Mouse (Mus musculus) limb, embryonic 15.5 days (tissue): ENCODE results near the gene Atf3. TPM values are rescaled to one million over a fixed set of nuclear protein-coding genes. Genes with fewer than 3 reads are reported as not detected.

ENCODE experiments used
- ATAC-seq: fragments of 200-750 bp; cut with Nextera tagmentation; 2 replicates; pipeline ENCODE4 v1.8.0; 2017; ENCODE audit warnings: low read depth, moderate TSS enrichment; ENCODE audit not compliant: insufficient number of reproducible peaks, low FRiP score, low TSS enrichment
- H3K27ac ChIP-seq: fragments of 300-500 bp; sonication (generic); 2 replicates; pipeline ENCODE4 v1.5.1; 2015; ENCODE audit warnings: moderate library complexity, mild to moderate bottlenecking, inconsistent platforms
- H3K27me3 ChIP-seq: fragments of 300-500 bp; sonication (generic); 2 replicates; pipeline ENCODE4 v1.6.1; 2015; ENCODE audit warnings: inconsistent platforms
- H3K36me3 ChIP-seq: fragments of 300-500 bp; sonication (generic); 2 replicates; pipeline ENCODE4 v1.6.1; 2015; ENCODE audit warnings: inconsistent platforms
- H3K4me1 ChIP-seq: fragments of 300-500 bp; sonication (generic); 2 replicates; pipeline ENCODE4 v1.6.1; 2015; ENCODE audit warnings: inconsistent platforms
- H3K4me2 ChIP-seq: fragments of 300-500 bp; sonication (generic); 2 replicates; pipeline ENCODE4 v1.6.1; 2015; ENCODE audit warnings: mild to moderate bottlenecking, inconsistent platforms
- H3K4me3 ChIP-seq: fragments of 300-500 bp; sonication (generic); 2 replicates; pipeline ENCODE4 v1.5.1; 2015; ENCODE audit warnings: mild to moderate bottlenecking, inconsistent platforms
- H3K9ac ChIP-seq: fragments of 300-500 bp; sonication (generic); 2 replicates; pipeline ENCODE4 v1.6.1; 2015; ENCODE audit warnings: inconsistent platforms
- H3K9me3 ChIP-seq: fragments of 300-500 bp; sonication (generic); 2 replicates; pipeline ENCODE4 v1.6.1; 2016; ENCODE audit warnings: inconsistent platforms
- WGBS: fragments of 180-500 bp; shearing (Covaris S2); methylation state at CpG from one replicate; pipeline ENCODE4 v1.1.7; 2015; 5-methylcytosine and 5-hydroxymethylcytosine counted together
- polyA plus RNA-seq: library from polyadenylated mRNA; unstranded; fragments of >200 nt; fragmentation: Nextera tagmentation; extraction: Ambion mirVana; gene quantifications from 2 replicates; pipeline ENCODE4 v1.2.1, GENCODE M21; 2015

The Atf3 gene
- polyA plus RNA-seq, 1 experiment from 2014 or later = 8.2 TPM

- no peaks in the 10 kb centered on the region for H3K27me3 ChIP-seq
- H3K9me3 ChIP-seq = no peaks in the 10 kb centered on the region
- H3K27ac ChIP-seq = no peak overlapping the region
- no peak overlapping the region for H3K4me3 ChIP-seq
- peaks cover 4% of the 10 kb centered on the region for H3K4me1 ChIP-seq
- H3K9ac ChIP-seq = no peak overlapping the region
- 71% methylated on average over 1 of the region's 1 CpGs for WGBS
- ATAC-seq = no peak
- no peaks in the 10 kb centered on the region for H3K36me3 ChIP-seq
- no peak overlapping the region for H3K4me2 ChIP-seq
These were observed 35.8 kb upstream of the Atf3 start for GRCm38 (mm10) chr1:191253636-191254035.

- Histone ChIP-seq H3K4me3 (no peak overlapping the region), H3K36me3 (peaks cover 8% of the 10 kb centered on the region; the same call in 1 of the 2 replicates), H3K4me1 (no peaks in the 10 kb centered on the region), H3K4me2 (no peak overlapping the region), H3K27ac (no peak overlapping the region), H3K9me3 (no peaks in the 10 kb centered on the region), H3K9ac (no peak overlapping the region), H3K27me3 (no peaks in the 10 kb centered on the region)
- ATAC-seq = no peak
- 80% methylated on average over 3 of the region's 3 CpGs for WGBS
These were observed 32.1 kb upstream of the Atf3 start for GRCm38 (mm10) chr1:191249975-191250374.

- H3K4me3 ChIP-seq = no peak overlapping the region
- H3K36me3 ChIP-seq = peaks cover 8% of the 10 kb centered on the region; the same call in 1 of the 2 replicates
- no peak overlapping the region for H3K27ac ChIP-seq
- 50% methylated on average over 1 of the region's 1 CpGs for WGBS
- no peaks in the 10 kb centered on the region for H3K27me3 ChIP-seq
- no peaks in the 10 kb centered on the region for H3K9me3 ChIP-seq
- no peak for ATAC-seq
- no peaks in the 10 kb centered on the region for H3K4me1 ChIP-seq
- H3K9ac ChIP-seq = no peak overlapping the region
- no peak overlapping the region for H3K4me2 ChIP-seq
These were observed 30.6 kb upstream of the Atf3 start for GRCm38 (mm10) chr1:191248423-191248822.

- no peak for ATAC-seq
- no peak overlapping the region for H3K9ac ChIP-seq
- no peaks in the 10 kb centered on the region for H3K27me3 ChIP-seq
- H3K27ac ChIP-seq = no peak overlapping the region
- WGBS = 94% methylated on average over 1 of the region's 1 CpGs
- H3K4me3 ChIP-seq = no peak overlapping the region
- no peak overlapping the region for H3K4me2 ChIP-seq
- H3K36me3 ChIP-seq = peaks cover 8% of the 10 kb centered on the region; the same call in 1 of the 2 replicates
- no peaks in the 10 kb centered on the region for H3K4me1 ChIP-seq
- H3K9me3 ChIP-seq = no peaks in the 10 kb centered on the region
These were observed 29.7 kb upstream of the Atf3 start for GRCm38 (mm10) chr1:191247561-191247960.

- ATAC-seq = no peak
- 86% methylated on average over 4 of the region's 4 CpGs for WGBS
- Histone ChIP-seq H3K27ac (no peak overlapping the region), H3K4me1 (peaks cover 5% of the 10 kb centered on the region; the same call in 1 of the 2 replicates), H3K36me3 (peaks cover 8% of the 10 kb centered on the region; the same call in 1 of the 2 replicates), H3K9me3 (no peaks in the 10 kb centered on the region), H3K4me3 (no peak overlapping the region), H3K4me2 (no peak overlapping the region), H3K27me3 (no peaks in the 10 kb centered on the region), H3K9ac (no peak overlapping the region)
These were observed 26.0 kb upstream of the Atf3 start for GRCm38 (mm10) chr1:191243855-191244254.

GRCm38 (mm10) chr1:191242065-191242698 lies 24.3 kb upstream of the Atf3 start:
- peaks cover 8% of the 10 kb centered on the region; the same call in 1 of the 2 replicates for H3K36me3 ChIP-seq
- H3K27me3 ChIP-seq = no peaks in the 10 kb centered on the region
- H3K9ac ChIP-seq = no peak overlapping the region
- WGBS = 54% methylated on average over 12 of the region's 12 CpGs
- H3K4me3 ChIP-seq = no peak overlapping the region
- peak; percentile 72; the same call in 1 of the 2 replicates for ATAC-seq
- no peak overlapping the region for H3K4me2 ChIP-seq
- peaks cover 5% of the 10 kb centered on the region; the same call in 1 of the 2 replicates for H3K4me1 ChIP-seq
- no peaks in the 10 kb centered on the region for H3K9me3 ChIP-seq
- H3K27ac ChIP-seq = peak overlapping the region; percentile 33; the same call in 1 of the 2 replicates

- H3K9me3 ChIP-seq = no peaks in the 10 kb centered on the region
- H3K4me1 ChIP-seq = peaks cover 5% of the 10 kb centered on the region; the same call in 1 of the 2 replicates
- H3K9ac ChIP-seq = no peak overlapping the region
- no peak overlapping the region for H3K4me3 ChIP-seq
- H3K4me2 ChIP-seq = no peak overlapping the region
- WGBS = 81% methylated on average over 1 of the region's 1 CpGs
- H3K27ac ChIP-seq = no peak overlapping the region
- H3K27me3 ChIP-seq = no peaks in the 10 kb centered on the region
- peaks cover 7% of the 10 kb centered on the region; the same call in 1 of the 2 replicates for H3K36me3 ChIP-seq
- no peak for ATAC-seq
These were observed 23.7 kb upstream of the Atf3 start for GRCm38 (mm10) chr1:191241574-191241973.

GRCm38 (mm10) chr1:191239602-191240001 lies 21.8 kb upstream of the Atf3 start:
- no peak for ATAC-seq
- H3K4me1 ChIP-seq = peaks cover 5% of the 10 kb centered on the region; the same call in 1 of the 2 replicates
- H3K27me3 ChIP-seq = no peaks in the 10 kb centered on the region
- H3K36me3 ChIP-seq = no peaks in the 10 kb centered on the region
- H3K27ac ChIP-seq = no peak overlapping the region
- no peaks in the 10 kb centered on the region for H3K9me3 ChIP-seq
- H3K9ac ChIP-seq = no peak overlapping the region
- H3K4me3 ChIP-seq = no peak overlapping the region
- WGBS = 79% methylated on average over 4 of the region's 4 CpGs
- H3K4me2 ChIP-seq = no peak overlapping the region

- Histone ChIP-seq H3K36me3 (no peaks in the 10 kb centered on the region), H3K9ac (no peak overlapping the region), H3K4me2 (no peak overlapping the region), H3K9me3 (no peaks in the 10 kb centered on the region), H3K27me3 (no peaks in the 10 kb centered on the region), H3K4me3 (no peak overlapping the region), H3K27ac (no peak overlapping the region), H3K4me1 (no peaks in the 10 kb centered on the region)
- 83% methylated on average over 6 of the region's 6 CpGs for WGBS
- no peak for ATAC-seq
These were observed 18.1 kb upstream of the Atf3 start for GRCm38 (mm10) chr1:191235788-191236542.

GRCm38 (mm10) chr1:191234837-191235236 lies 17.0 kb upstream of the Atf3 start:
- no peak overlapping the region for H3K27ac ChIP-seq
- H3K4me2 ChIP-seq = no peak overlapping the region
- no peaks in the 10 kb centered on the region for H3K36me3 ChIP-seq
- no peak overlapping the region for H3K9ac ChIP-seq
- ATAC-seq = no peak
- H3K27me3 ChIP-seq = no peaks in the 10 kb centered on the region
- no peaks in the 10 kb centered on the region for H3K9me3 ChIP-seq
- H3K4me1 ChIP-seq = no peaks in the 10 kb centered on the region
- 76% methylated on average over 4 of the region's 4 CpGs for WGBS
- H3K4me3 ChIP-seq = no peak overlapping the region

GRCm38 (mm10) chr1:191230355-191230931 lies 12.6 kb upstream of the Atf3 start:
- ATAC-seq = no peak
- H3K27me3 ChIP-seq = no peaks in the 10 kb centered on the region

GRCm38 (mm10) chr1:191226570-191226969 lies 8.7 kb upstream of the Atf3 start:
- H3K4me1 ChIP-seq = peaks cover 15% of the 10 kb centered on the region
- WGBS = 91% methylated on average over 2 of the region's 2 CpGs

More at GRCm38 (mm10) chr1:191230355-191230931, 12.6 kb upstream of the Atf3 start:
- H3K9ac ChIP-seq = no peak overlapping the region
- WGBS = 71% methylated on average over 6 of the region's 6 CpGs
- no peaks in the 10 kb centered on the region for H3K36me3 ChIP-seq
- no peak overlapping the region for H3K4me3 ChIP-seq
- H3K9me3 ChIP-seq = no peaks in the 10 kb centered on the region
- peaks cover under 1% of the 10 kb centered on the region; the same call in 1 of the 2 replicates for H3K4me1 ChIP-seq
- no peak overlapping the region for H3K27ac ChIP-seq
- H3K4me2 ChIP-seq = no peak overlapping the region

More at GRCm38 (mm10) chr1:191226570-191226969, 8.7 kb upstream of the Atf3 start:
- no peak for ATAC-seq
- Histone ChIP-seq H3K4me2 (no peak overlapping the region), H3K27me3 (no peaks in the 10 kb centered on the region), H3K9me3 (no peaks in the 10 kb centered on the region), H3K4me3 (no peak overlapping the region), H3K36me3 (no peaks in the 10 kb centered on the region), H3K9ac (no peak overlapping the region), H3K27ac (no peak overlapping the region)
